Mouse (Mus musculus): ENCODE measurements around the gene Vat1. TPM values are rescaled to one million over a fixed set of nuclear protein-coding genes. Genes with fewer than 3 reads are reported as not detected.
A peak's percentile ranks its signal among the peaks of the same experiment; 100 is the strongest.

Gene Vat1
- polyA plus RNA-seq, 1 experiment from 2014 or later = 77.1 TPM

DNA sequence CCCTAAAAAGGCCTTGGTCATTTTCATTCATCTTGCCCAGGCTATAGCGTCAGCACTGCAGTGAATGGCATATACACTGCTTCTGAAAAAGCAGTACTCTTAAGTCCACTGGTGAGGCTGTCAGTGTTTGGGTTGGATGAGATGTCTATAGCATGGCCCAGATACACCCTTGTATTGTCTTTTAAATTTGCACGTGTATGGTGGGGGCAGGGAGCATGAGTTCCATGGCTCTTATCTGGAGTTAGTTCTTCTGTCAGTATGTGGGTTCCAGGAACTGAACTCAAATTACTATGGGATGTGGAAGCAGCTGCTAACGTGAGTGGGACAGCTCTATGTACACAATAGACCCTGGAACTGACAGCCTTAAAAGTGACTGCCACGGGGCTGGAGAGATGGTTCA lies 30.2 kb downstream of the Vat1 start:
- peaks cover 43% of the 10 kb centered on the region for H3K36me3 ChIP-seq

DNA sequence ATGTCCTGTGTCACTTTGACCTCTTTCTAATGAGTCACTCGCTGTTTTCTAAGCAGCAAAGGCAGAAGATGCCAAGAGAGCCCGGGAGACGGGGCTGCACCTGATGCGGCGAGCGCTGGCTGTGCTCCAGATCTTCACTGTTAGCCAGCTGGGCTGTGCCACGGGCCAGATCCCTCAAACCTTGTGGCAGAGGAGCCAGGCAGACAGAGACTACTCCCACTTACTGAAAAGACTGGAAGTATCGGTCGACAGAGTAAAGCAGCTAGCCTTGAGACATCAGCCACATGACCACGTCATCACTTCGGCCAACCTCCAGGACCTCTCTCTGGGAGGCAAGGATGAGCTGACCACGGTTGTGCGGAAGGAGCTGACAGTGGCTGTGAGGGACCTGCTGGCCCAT lies 32.6 kb downstream of the Vat1 start:
- ATAC-seq (replicated peaks) = no peak
- H3K4me3 ChIP-seq = no peak overlapping the region
- H3K4me1 ChIP-seq = no peaks in the 10 kb centered on the region
- peaks cover 60% of the 10 kb centered on the region for H3K36me3 ChIP-seq
- no peak overlapping the region for H3K9ac ChIP-seq (replicated peaks)
- H3K27me3 ChIP-seq = no peaks in the 10 kb centered on the region
- no peak overlapping the region for H3K4me2 ChIP-seq (replicated peaks)
- WGBS = 76% methylated on average over 13 of the region's 13 CpGs
- no peak overlapping the region for H3K27ac ChIP-seq (replicated peaks)
- H3K9me3 ChIP-seq = no peaks in the 10 kb centered on the region

More for the DNA sequence above, 30.2 kb downstream of the Vat1 start:
- WGBS = 83% methylated on average over 4 of the region's 4 CpGs
- no peak overlapping the region for H3K9ac ChIP-seq (replicated peaks)
- H3K27me3 ChIP-seq = no peaks in the 10 kb centered on the region
- no peak overlapping the region for H3K4me3 ChIP-seq
- H3K9me3 ChIP-seq = no peaks in the 10 kb centered on the region
- no peak overlapping the region for H3K4me2 ChIP-seq (replicated peaks)
- no peak overlapping the region for H3K27ac ChIP-seq (replicated peaks)
- ATAC-seq (replicated peaks) = no peak
- H3K4me1 ChIP-seq = no peaks in the 10 kb centered on the region

DNA sequence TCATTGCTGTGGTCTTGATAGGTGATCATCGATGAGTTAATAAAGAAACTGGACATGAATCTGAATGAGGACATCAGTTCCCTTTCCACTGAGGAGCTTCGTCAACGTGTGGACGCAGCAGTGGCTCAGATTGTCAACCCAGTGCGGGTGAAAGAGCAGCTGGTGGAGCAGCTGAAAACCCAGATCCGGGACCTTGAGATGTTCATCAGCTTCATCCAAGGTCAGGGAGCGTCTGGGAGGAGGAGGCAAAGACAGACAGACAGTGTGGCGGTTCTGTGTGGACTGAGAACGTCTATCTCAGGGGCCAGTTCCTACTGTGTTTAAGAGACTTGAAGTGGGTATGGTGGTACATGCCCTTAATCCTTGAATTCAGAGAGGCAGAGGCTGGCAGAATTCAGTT lies 34.7 kb downstream of the Vat1 start:
- Histone ChIP-seq H3K4me3 (no peak overlapping the region), H3K36me3 (peaks cover 60% of the 10 kb centered on the region), H3K4me1 (peaks cover 15% of the 10 kb centered on the region), H3K27me3 (no peaks in the 10 kb centered on the region), H3K9me3 (no peaks in the 10 kb centered on the region), H3K4me2 (replicated peaks) (no peak overlapping the region), H3K9ac (replicated peaks) (no peak overlapping the region), H3K27ac (replicated peaks) (no peak overlapping the region)
- no peak for ATAC-seq (replicated peaks)
- 89% methylated on average over 9 of the region's 9 CpGs for WGBS

DNA sequence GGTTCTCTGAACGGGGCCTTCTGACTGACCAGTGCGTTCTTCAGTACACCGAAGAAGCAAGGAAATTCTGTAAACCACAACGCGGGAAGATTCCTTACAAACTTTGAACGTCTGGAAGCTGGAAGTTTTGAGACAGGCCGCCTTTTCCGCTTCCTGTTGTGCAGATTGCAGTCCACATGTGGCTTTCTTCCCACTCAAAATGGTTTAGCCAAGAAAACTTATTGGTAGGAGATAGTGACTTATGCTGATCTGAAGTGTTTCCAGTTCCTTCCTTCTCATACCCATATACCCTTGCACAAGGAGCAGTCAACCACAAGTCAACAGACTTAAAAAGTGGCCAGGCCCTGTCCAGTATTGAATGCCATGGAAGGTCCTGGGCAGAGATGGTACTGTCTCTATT lies 39.9 kb downstream of the Vat1 start:
- Histone ChIP-seq H3K4me1 (peaks cover 31% of the 10 kb centered on the region), H3K4me2 (replicated peaks) (peak overlapping the region; percentile 90), H3K9ac (replicated peaks) (peak overlapping the region; percentile 78), H3K36me3 (peaks cover 20% of the 10 kb centered on the region), H3K27ac (replicated peaks) (no peak overlapping the region), H3K9me3 (no peaks in the 10 kb centered on the region), H3K4me3 (peak overlapping the region; percentile 79), H3K27me3 (no peaks in the 10 kb centered on the region)
- 71% methylated on average over 8 of the region's 8 CpGs for WGBS
- no peak for ATAC-seq (replicated peaks)

DNA sequence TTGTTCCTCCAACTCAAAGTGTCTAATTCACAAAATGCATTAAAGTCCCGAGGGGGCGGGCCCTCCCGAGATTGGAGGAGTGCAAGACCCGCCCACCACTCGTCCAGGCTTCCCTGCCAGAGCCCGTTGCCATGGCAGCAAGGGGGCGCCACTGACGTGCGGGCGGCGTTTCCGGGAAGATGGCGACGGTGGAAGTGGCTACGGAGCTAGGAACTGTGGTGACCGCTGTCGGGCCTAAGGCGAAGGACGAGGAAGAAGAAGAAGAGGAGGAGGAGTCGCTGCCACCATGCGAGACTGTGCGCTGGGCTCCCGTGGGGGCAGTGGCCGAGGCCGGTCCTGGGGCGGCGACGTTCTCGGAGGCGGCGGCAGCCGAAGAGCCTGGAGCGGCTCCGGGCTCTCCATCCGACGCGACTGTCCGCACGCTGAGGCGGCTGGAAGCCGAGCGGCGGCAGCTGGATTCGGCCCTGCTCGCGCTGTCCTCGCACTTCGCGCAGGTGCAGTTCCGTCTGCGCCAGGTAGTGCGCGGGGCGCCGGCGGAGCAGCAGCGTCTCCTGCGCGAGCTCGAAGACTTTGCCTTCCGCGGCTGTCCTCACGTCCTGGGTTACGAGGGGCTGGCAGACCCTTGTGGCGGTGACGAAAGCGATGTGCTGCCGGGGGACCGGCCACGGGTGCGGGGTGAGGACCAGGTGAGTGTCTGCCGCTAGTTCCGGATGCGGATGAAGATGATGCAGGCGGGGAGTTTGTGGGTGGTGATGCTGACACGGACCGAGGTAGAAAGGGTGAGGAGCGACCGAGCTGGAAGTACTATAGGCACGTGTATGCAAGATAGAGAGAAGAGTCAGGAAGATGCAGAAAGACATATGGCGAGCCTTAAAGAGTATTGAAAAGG lies 40.9 kb downstream of the Vat1 start, which contains the start of the genes Rundc1 and Ptges3l:
Gene Rundc1, plus strand, starts transcription at position 161 of the 889 bp plus-strand sequence.
Gene Ptges3l, minus strand, starts transcription at position 409 of the 889 bp plus-strand sequence.
- H3K4me2 ChIP-seq (replicated peaks) = peak within 1 kb of the TSS; percentile 90
- H3K9ac ChIP-seq (replicated peaks) = peak within 1 kb of the TSS; percentile 78
- H3K27me3 ChIP-seq = no peaks in the 10 kb centered on the region
- under 1% methylated on average over 74 of the region's 81 CpGs for WGBS
- peaks cover 31% of the 10 kb centered on the region for H3K4me1 ChIP-seq
- peak within 1 kb of the TSS; percentile 79 for H3K4me3 ChIP-seq
- peaks cover 10% of the 10 kb centered on the region for H3K36me3 ChIP-seq
- H3K9me3 ChIP-seq = no peaks in the 10 kb centered on the region
- ATAC-seq (replicated peaks) = peak; percentile 95
- peak within 1 kb of the TSS; percentile 86 for H3K27ac ChIP-seq (replicated peaks)

DNA sequence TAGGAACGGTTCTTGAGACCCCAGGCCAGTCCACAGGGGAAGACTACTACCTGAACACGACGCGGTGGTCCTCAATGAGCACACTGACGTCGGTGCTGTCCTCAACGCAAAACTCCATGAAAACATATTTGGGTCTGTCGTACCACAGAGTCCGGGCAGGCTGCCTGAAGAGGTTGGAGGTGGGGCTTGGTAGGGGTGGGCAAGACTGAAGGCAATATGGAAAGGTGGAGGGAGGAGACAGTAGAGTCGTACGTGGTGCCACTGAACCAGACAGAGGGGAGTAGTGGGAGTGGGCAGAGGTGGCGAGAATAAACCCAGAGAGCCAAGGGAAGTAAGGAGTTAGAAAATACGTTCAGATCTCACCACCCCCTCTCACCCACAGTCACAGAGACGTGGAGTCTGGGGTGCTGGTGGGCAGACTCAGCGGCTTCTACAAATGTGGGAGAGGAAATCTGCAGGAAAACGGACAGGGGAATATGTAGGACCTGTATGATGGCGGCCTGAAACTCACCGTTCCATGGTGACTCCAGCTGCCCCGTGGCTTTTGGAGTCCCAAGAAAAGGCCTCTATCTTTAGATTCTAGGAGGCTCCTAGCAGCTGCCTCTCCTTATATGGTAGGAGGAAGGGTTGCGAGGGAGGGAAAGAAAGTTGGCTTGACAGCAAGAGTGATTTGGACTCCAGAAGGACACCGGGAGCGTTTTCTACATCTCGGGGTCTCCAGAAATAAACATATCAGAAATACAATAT lies 41.8 kb downstream of the Vat1 start, which contains the start of gene Gm27029:
Gene Gm27029, minus strand, starts transcription at position 692 of the 747 bp plus-strand sequence.
- H3K9ac ChIP-seq (replicated peaks) = peak within 1 kb of the TSS; percentile 78
- peak within 1 kb of the TSS; percentile 90 for H3K4me2 ChIP-seq (replicated peaks)
- no peaks in the 10 kb centered on the region for H3K27me3 ChIP-seq
- peak within 1 kb of the TSS; percentile 86 for H3K27ac ChIP-seq (replicated peaks)
- 6% methylated on average over 23 of the region's 23 CpGs for WGBS
- peaks cover 31% of the 10 kb centered on the region for H3K4me1 ChIP-seq
- H3K36me3 ChIP-seq = peaks cover 2% of the 10 kb centered on the region; the same call in 1 of the 2 replicates
- H3K9me3 ChIP-seq = no peaks in the 10 kb centered on the region
- ATAC-seq (replicated peaks) = peak; percentile 33
- H3K4me3 ChIP-seq = peak within 1 kb of the TSS; percentile 79

DNA sequence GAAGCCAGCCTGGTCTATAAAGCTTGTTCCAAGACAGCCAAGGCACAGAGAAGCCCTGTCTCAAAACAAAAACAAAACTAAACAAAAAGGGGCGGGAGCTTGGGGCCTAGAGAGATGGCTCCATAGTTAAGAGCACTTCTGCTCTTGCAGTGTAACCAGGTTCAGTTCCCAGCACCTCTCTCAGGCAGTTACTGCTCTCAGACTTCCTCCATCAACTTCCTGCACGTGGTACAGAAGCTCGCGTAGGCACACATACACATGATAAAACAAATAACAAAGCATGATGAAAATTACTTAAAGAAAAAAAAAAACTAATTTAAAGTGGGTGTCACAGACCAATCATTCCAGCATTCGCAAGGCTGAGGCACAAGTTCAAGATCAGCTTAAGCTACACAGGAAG lies 45.9 kb downstream of the Vat1 start:
- Histone ChIP-seq H3K4me2 (replicated peaks) (no peak overlapping the region), H3K9me3 (no peaks in the 10 kb centered on the region), H3K36me3 (no peaks in the 10 kb centered on the region), H3K4me1 (peaks cover 20% of the 10 kb centered on the region), H3K4me3 (no peak overlapping the region), H3K9ac (replicated peaks) (no peak overlapping the region), H3K27me3 (no peaks in the 10 kb centered on the region), H3K27ac (replicated peaks) (no peak overlapping the region)
- 86% methylated on average over 5 of the region's 5 CpGs for WGBS
- no peak for ATAC-seq (replicated peaks)

DNA sequence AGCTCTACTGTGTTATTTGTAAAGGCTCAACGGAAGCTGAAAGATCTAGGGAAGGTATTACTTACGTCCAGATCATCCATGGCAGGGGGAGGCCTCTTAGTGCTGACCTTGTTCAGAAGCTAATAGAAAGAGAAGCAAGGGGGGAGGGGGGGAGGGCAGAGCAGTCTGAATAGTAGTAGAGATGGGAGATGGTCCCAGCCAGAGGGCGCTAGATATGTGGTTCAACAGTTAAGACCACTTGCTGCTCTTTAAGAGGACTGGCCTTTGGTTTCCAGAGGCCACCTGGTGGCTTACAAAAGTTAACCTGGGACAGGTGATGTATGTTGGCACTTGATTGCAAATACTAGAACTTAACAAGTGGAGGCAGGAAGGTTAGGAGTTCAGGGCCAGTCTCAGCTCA lies 46.4 kb downstream of the Vat1 start:
- H3K4me1 ChIP-seq = peaks cover 19% of the 10 kb centered on the region
- H3K4me3 ChIP-seq = no peak overlapping the region
- H3K27me3 ChIP-seq = no peaks in the 10 kb centered on the region
- no peaks in the 10 kb centered on the region for H3K9me3 ChIP-seq
- ATAC-seq (replicated peaks) = no peak
- no peak overlapping the region for H3K4me2 ChIP-seq (replicated peaks)
- WGBS = 8% methylated on average over 3 of the region's 3 CpGs
- no peak overlapping the region for H3K27ac ChIP-seq (replicated peaks)
- no peak overlapping the region for H3K9ac ChIP-seq (replicated peaks)
- no peaks in the 10 kb centered on the region for H3K36me3 ChIP-seq

DNA sequence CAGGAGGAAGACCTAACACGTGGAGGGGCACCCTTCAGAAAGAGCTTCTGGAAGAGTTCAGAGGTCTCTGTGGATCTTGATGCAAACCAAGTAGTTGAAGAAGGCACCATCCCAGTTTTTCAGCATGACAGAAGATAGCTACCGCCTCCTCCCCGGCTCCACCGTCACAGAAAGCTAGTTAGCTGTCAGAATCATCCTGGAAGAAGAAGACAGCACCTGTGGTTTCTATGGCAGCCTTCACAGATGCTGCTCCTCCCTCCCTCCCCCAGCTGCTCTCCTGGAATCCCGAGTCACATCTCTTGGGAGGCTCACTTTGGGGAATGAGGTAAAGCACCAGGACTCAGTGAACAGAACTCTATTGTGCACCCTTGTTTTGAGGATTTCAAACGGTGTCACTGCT lies 47.0 kb downstream of the Vat1 start:
- Histone ChIP-seq H3K9me3 (no peaks in the 10 kb centered on the region), H3K4me3 (no peak overlapping the region), H3K4me2 (replicated peaks) (no peak overlapping the region), H3K27ac (replicated peaks) (no peak overlapping the region), H3K36me3 (peaks cover 2% of the 10 kb centered on the region; the same call in 1 of the 2 replicates), H3K4me1 (peaks cover 13% of the 10 kb centered on the region), H3K9ac (replicated peaks) (no peak overlapping the region), H3K27me3 (no peaks in the 10 kb centered on the region)
- no peak for ATAC-seq (replicated peaks)
- 55% methylated on average over 6 of the region's 6 CpGs for WGBS

DNA sequence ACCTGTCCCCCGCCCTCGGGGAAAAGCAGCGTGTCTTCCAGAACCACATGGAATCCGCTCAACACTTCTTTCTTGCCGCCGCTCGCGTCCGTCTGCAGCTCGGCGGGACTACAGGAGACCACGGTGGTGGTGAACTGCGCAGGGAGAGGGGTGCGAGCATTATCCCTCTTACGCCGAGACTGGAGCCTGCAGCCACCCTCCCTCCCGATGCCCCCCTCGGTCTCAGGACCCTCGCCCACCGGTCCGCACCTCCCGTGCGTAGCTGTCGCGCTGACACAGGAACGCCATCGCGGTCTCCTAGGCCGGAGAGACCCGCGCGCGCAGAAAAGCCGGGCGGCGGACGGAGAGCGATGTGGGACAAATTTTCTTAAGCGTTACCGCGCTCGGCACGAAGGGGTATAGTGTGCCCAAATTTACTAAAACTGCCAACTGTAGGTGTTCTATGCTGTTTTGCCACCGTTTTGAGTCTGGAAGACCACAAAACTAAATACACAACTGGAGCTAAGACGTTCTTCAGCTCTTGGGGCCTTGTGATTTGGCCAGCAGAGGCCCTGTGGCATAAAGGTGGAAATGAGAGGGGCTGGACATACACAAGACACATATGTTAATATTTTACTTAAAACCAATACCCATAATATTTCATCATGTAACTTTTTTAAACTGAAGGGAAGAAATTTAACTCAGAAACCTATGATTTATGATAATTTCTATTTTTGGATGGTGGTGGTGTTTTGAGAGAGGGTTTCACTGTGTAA lies 48.8 kb downstream of the Vat1 start, which contains the start of gene Aarsd1:
Gene Aarsd1, minus strand, starts transcription at position 515 of the 755 bp plus-strand sequence.
- WGBS = 0% methylated on average over 45 of the region's 45 CpGs
- Histone ChIP-seq H3K36me3 (peaks cover 13% of the 10 kb centered on the region), H3K9ac (replicated peaks) (peak within 1 kb of the TSS; percentile 83), H3K4me1 (peaks cover 13% of the 10 kb centered on the region), H3K9me3 (no peaks in the 10 kb centered on the region), H3K4me2 (replicated peaks) (peak within 1 kb of the TSS; percentile 73), H3K27me3 (no peaks in the 10 kb centered on the region), H3K4me3 (peak within 1 kb of the TSS; percentile 88), H3K27ac (replicated peaks) (peak within 1 kb of the TSS; percentile 89)
- ATAC-seq (replicated peaks) = peak; percentile 90

DNA sequence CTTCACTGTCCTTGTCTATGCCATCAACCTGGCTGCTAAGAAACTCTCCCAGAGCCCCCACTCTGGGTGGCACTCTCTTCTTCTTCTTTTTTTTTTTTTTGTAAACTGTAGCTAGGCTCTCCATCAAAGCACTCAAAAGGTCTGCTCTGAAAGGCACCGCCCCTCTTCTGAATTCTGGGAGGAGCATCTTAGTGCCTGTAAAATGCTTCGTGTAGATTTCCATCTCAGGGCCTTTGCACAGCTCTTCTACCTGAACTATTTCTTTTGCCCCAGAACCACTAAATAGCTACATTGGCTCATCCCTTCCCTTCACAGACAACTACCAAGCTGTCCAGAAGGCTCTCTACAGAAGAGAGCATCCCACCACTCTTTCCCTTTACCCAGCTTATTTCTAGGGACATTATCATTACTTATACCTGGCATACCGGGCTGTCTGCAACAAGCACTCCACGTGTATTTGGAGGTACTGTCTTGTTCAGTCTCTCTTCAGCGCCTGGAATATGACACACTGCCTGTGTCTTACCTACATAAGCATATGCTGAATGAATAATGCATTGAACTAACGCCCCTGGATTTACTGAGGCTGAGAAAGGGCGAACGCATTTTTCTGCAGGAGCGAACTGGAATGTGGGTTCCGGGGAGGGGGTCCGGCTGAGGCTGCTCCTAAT lies 49.5 kb downstream of the Vat1 start:
- Histone ChIP-seq H3K4me1 (peaks cover 13% of the 10 kb centered on the region), H3K9me3 (no peaks in the 10 kb centered on the region), H3K9ac (replicated peaks) (peak overlapping the region; percentile 83), H3K27me3 (no peaks in the 10 kb centered on the region), H3K36me3 (peaks cover 20% of the 10 kb centered on the region), H3K4me3 (peak overlapping the region; percentile 88), H3K27ac (replicated peaks) (peak overlapping the region; percentile 89), H3K4me2 (replicated peaks) (peak overlapping the region; percentile 73)
- ATAC-seq (replicated peaks) = peak; percentile 70; the same call in 1 of the 2 replicates
- WGBS = under 1% methylated on average over 11 of the region's 11 CpGs
